Mouse (Mus musculus): ENCODE data around the gene Qrich2. TPM values are rescaled to one million over a fixed set of nuclear protein-coding genes. Genes with fewer than 3 reads are reported as not detected.
"Not testable (repeated sequence)": the region's sequence is repeated elsewhere in the genome, so short reads cannot be mapped to it uniquely, and the experiment has no call there.

The Qrich2 gene
- total and polyA plus RNA-seq, 2 experiments from 2014 or later = 0.23 TPM; not detected in 1

- Histone ChIP-seq H3K4me1 (ENCODE audit: control insufficient read depth, insufficient read depth) (peaks cover 8% of the 10 kb centered on the region; the same call in 1 of the 2 replicates), H3K27me3 (ENCODE audit: control insufficient read depth, insufficient read depth, low read length) (no peaks in the 10 kb centered on the region), H3K4me2 (ENCODE audit: low read depth, low read length) (no peak overlapping the region), H3K9me3 (replicated peaks; ENCODE audit: control insufficient read depth, low read length) (no peaks in the 10 kb centered on the region), H3K9ac (replicated peaks; ENCODE audit: low read depth, low read length) (no peak overlapping the region), H3K36me3 (replicated peaks; ENCODE audit: control insufficient read depth, insufficient read depth, low read length) (no peaks in the 10 kb centered on the region), H3K27ac (ENCODE audit: low read depth) (peak overlapping the region; percentile 40), H3K4me3 (ENCODE audit: low read depth, low read length) (no peak overlapping the region)
- ATAC-seq (ENCODE audit: insufficient read depth, low read depth) = no peak
- DNase-seq (ENCODE audit: low spot score) = peak; percentile 56
- WGBS = 63% methylated on average over 6 of the region's 6 CpGs
- no peak for TF ChIP-seq EP300 (IDR thresholded peaks at IDR 0.05; ENCODE audit: low read depth)
Measured at GRCm38 (mm10) chr11:116416196-116416943, 49.7 kb downstream of the Qrich2 start.

GRCm38 (mm10) chr11:116413631-116414022, 52.4 kb downstream of the Qrich2 start:
- Histone ChIP-seq H3K4me2 (ENCODE audit: low read depth, low read length) (peak overlapping the region; percentile 98; the same call in 1 of the 2 replicates), H3K27ac (ENCODE audit: low read depth) (no peak overlapping the region), H3K4me3 (ENCODE audit: low read depth, low read length) (0 out of 2 replicates have a peak overlapping the region, but pooled peaks have one; percentile 64), H3K9me3 (replicated peaks; ENCODE audit: control insufficient read depth, low read length) (no peaks in the 10 kb centered on the region), H3K36me3 (replicated peaks; ENCODE audit: control insufficient read depth, insufficient read depth, low read length) (no peaks in the 10 kb centered on the region), H3K4me1 (ENCODE audit: control insufficient read depth, insufficient read depth) (peaks cover 8% of the 10 kb centered on the region; the same call in 1 of the 2 replicates), H3K9ac (replicated peaks; ENCODE audit: low read depth, low read length) (no peak overlapping the region), H3K27me3 (ENCODE audit: control insufficient read depth, insufficient read depth, low read length) (no peaks in the 10 kb centered on the region)
- 73% methylated on average over 4 of the region's 4 CpGs for WGBS
- TF ChIP-seq CTCF (IDR thresholded peaks at IDR 0.05; ENCODE audit: low read depth) = no peak
- TF ChIP-seq EP300 (IDR thresholded peaks at IDR 0.05; ENCODE audit: low read depth) = no peak
- DNase-seq (ENCODE audit: low spot score) (no peak), ATAC-seq (ENCODE audit: insufficient read depth, low read depth) (no peak)

- H3K4me1 ChIP-seq (ENCODE audit: control insufficient read depth, insufficient read depth) = peaks cover 8% of the 10 kb centered on the region; the same call in 1 of the 2 replicates
- peak within 1 kb of the TSS; percentile 98 for H3K4me2 ChIP-seq (ENCODE audit: low read depth, low read length)
- no peaks in the 10 kb centered on the region for H3K27me3 ChIP-seq (ENCODE audit: control insufficient read depth, insufficient read depth, low read length)
- peak within 1 kb of the TSS; percentile 70 for H3K9ac ChIP-seq (replicated peaks; ENCODE audit: low read depth, low read length)
- peak; percentile 54 for DNase-seq (ENCODE audit: low spot score)
- no peak for TF ChIP-seq CTCF (IDR thresholded peaks at IDR 0.05; ENCODE audit: low read depth)
- WGBS = 2% methylated on average over 56 of the region's 82 CpGs
- no peak within 1 kb of the TSS for H3K27ac ChIP-seq (ENCODE audit: low read depth)
- no peaks in the 10 kb centered on the region for H3K36me3 ChIP-seq (replicated peaks; ENCODE audit: control insufficient read depth, insufficient read depth, low read length)
- H3K4me3 ChIP-seq (ENCODE audit: low read depth, low read length) = peak within 1 kb of the TSS; percentile 64
- H3K9me3 ChIP-seq (replicated peaks; ENCODE audit: control insufficient read depth, low read length) = no peaks in the 10 kb centered on the region
- ATAC-seq (ENCODE audit: insufficient read depth, low read depth) = peak; percentile 93
Measured at GRCm38 (mm10) chr11:116412904-116413630, 53.0 kb downstream of the Qrich2 start, which contains the start of gene Rnf157. Gene Rnf157, minus strand, starts transcription at chr11:116413032.

- H3K27me3 ChIP-seq (ENCODE audit: control insufficient read depth, insufficient read depth, low read length) = no peaks in the 10 kb centered on the region
- 1% methylated on average over 69 of the region's 76 CpGs for WGBS
- no peak overlapping the region for H3K27ac ChIP-seq (ENCODE audit: low read depth)
- peak overlapping the region; percentile 64 for H3K4me3 ChIP-seq (ENCODE audit: low read depth, low read length)
- no peaks in the 10 kb centered on the region for H3K9me3 ChIP-seq (replicated peaks; ENCODE audit: control insufficient read depth, low read length)
- H3K9ac ChIP-seq (replicated peaks; ENCODE audit: low read depth, low read length) = peak overlapping the region; percentile 70
- peak overlapping the region; percentile 98 for H3K4me2 ChIP-seq (ENCODE audit: low read depth, low read length)
- DNase-seq (ENCODE audit: low spot score) (no peak), ATAC-seq (ENCODE audit: insufficient read depth, low read depth) (peak; percentile 33)
- H3K36me3 ChIP-seq (replicated peaks; ENCODE audit: control insufficient read depth, insufficient read depth, low read length) = no peaks in the 10 kb centered on the region
- peaks cover 8% of the 10 kb centered on the region; the same call in 1 of the 2 replicates for H3K4me1 ChIP-seq (ENCODE audit: control insufficient read depth, insufficient read depth)
- TF ChIP-seq CTCF (IDR thresholded peaks at IDR 0.05; ENCODE audit: low read depth) (no peak), EP300 (IDR thresholded peaks at IDR 0.05; ENCODE audit: low read depth) (no peak)
Measured at GRCm38 (mm10) chr11:116412028-116412827, 53.8 kb downstream of the Qrich2 start.

GRCm38 (mm10) chr11:116411582-116411981, 54.5 kb downstream of the Qrich2 start:
- peaks cover 8% of the 10 kb centered on the region; the same call in 1 of the 2 replicates for H3K4me1 ChIP-seq (ENCODE audit: control insufficient read depth, insufficient read depth)
- H3K36me3 ChIP-seq (replicated peaks; ENCODE audit: control insufficient read depth, insufficient read depth, low read length) = no peaks in the 10 kb centered on the region
- H3K4me3 ChIP-seq (ENCODE audit: low read depth, low read length) = no peak overlapping the region
- no peaks in the 10 kb centered on the region for H3K9me3 ChIP-seq (replicated peaks; ENCODE audit: control insufficient read depth, low read length)
- DNase-seq (ENCODE audit: low spot score) (no peak), ATAC-seq (ENCODE audit: insufficient read depth, low read depth) (no peak)
- peak overlapping the region; percentile 98 for H3K4me2 ChIP-seq (ENCODE audit: low read depth, low read length)
- TF ChIP-seq CTCF (IDR thresholded peaks at IDR 0.05; ENCODE audit: low read depth) (no peak), EP300 (IDR thresholded peaks at IDR 0.05; ENCODE audit: low read depth) (no peak)
- no peaks in the 10 kb centered on the region for H3K27me3 ChIP-seq (ENCODE audit: control insufficient read depth, insufficient read depth, low read length)
- 0 out of 2 replicates have a peak overlapping the region, but pooled peaks have one; percentile 70 for H3K9ac ChIP-seq (replicated peaks; ENCODE audit: low read depth, low read length)
- 39% methylated on average over 6 of the region's 6 CpGs for WGBS
- H3K27ac ChIP-seq (ENCODE audit: low read depth) = no peak overlapping the region

GRCm38 (mm10) chr11:116410415-116410814, 55.6 kb downstream of the Qrich2 start:
- not testable (repeated sequence) for H3K9me3 ChIP-seq (replicated peaks; ENCODE audit: control insufficient read depth, low read length); ATAC-seq (ENCODE audit: insufficient read depth, low read depth); H3K27me3 ChIP-seq (ENCODE audit: control insufficient read depth, insufficient read depth, low read length); H3K4me2 ChIP-seq (ENCODE audit: low read depth, low read length); H3K4me3 ChIP-seq (ENCODE audit: low read depth, low read length); DNase-seq (ENCODE audit: low spot score); H3K36me3 ChIP-seq (replicated peaks; ENCODE audit: control insufficient read depth, insufficient read depth, low read length); H3K9ac ChIP-seq (replicated peaks; ENCODE audit: low read depth, low read length); H3K4me1 ChIP-seq (ENCODE audit: control insufficient read depth, insufficient read depth); H3K27ac ChIP-seq (ENCODE audit: low read depth)
- WGBS = 82% methylated on average over 3 of the region's 4 CpGs
